Mouse (Mus musculus) embryo, embryonic 9.5 days (tissue): Measurements from ENCODE around the gene Spdl1.
"Not testable (repeated sequence)": the region's sequence is repeated elsewhere in the genome, so short reads cannot be mapped to it uniquely, and the experiment has no call there.

Experiments used
- DNase-seq: peaks from one replicate; pipeline ENCODE4 v3.0.0-alpha.2; 2017; ENCODE audit errors: extremely low spot score

The Spdl1 gene

GRCm38 (mm10) chr11:34805026-34805425 lies 28.4 kb downstream of the Spdl1 start:
- DNase-seq = not testable (repeated sequence)

GRCm38 (mm10) chr11:34798066-34798465 lies 35.4 kb downstream of the Spdl1 start:
- DNase-seq = not testable (repeated sequence)

- DNase-seq = peak; percentile 19
These were observed 37.3 kb downstream of the Spdl1 start for GRCm38 (mm10) chr11:34796097-34796496.

- no peak for DNase-seq
These were observed 41.6 kb downstream of the Spdl1 start for GRCm38 (mm10) chr11:34791872-34792271.

- DNase-seq = no peak
These were observed 48.6 kb downstream of the Spdl1 start for GRCm38 (mm10) chr11:34784864-34785263.

GRCm38 (mm10) chr11:34783587-34784043 lies 49.8 kb downstream of the Spdl1 start, which contains the start of gene Dock2:
Gene Dock2 (minus strand): TSS chr11:34783892.
- no peak for DNase-seq

GRCm38 (mm10) chr11:34782516-34783430 lies 50.7 kb downstream of the Spdl1 start:
- DNase-seq = no peak

GRCm38 (mm10) chr11:34780786-34781185 lies 52.7 kb downstream of the Spdl1 start:
- DNase-seq = no peak

- DNase-seq = no peak
These were observed 53.5 kb downstream of the Spdl1 start for GRCm38 (mm10) chr11:34779966-34780365.

GRCm38 (mm10) chr11:34778351-34778750 lies 55.1 kb downstream of the Spdl1 start:
- no peak for DNase-seq

GRCm38 (mm10) chr11:34777529-34777928 lies 55.9 kb downstream of the Spdl1 start:
- DNase-seq = no peak

GRCm38 (mm10) chr11:34776054-34776453 lies 57.4 kb downstream of the Spdl1 start:
- DNase-seq = no peak

GRCm38 (mm10) chr11:34774636-34775035 lies 58.8 kb downstream of the Spdl1 start:
- DNase-seq = no peak

- no peak for DNase-seq
These were observed 60.0 kb downstream of the Spdl1 start for GRCm38 (mm10) chr11:34773304-34773895.

GRCm38 (mm10) chr11:34771221-34771986 lies 62.0 kb downstream of the Spdl1 start:
- peak; percentile 33 for DNase-seq

- DNase-seq = no peak
These were observed 62.8 kb downstream of the Spdl1 start for GRCm38 (mm10) chr11:34770666-34771065.

GRCm38 (mm10) chr11:34769946-34770345 lies 63.5 kb downstream of the Spdl1 start:
- no peak for DNase-seq

GRCm38 (mm10) chr11:34769396-34769795 lies 64.0 kb downstream of the Spdl1 start:
- DNase-seq = no peak

- DNase-seq = no peak
These were observed 69.6 kb downstream of the Spdl1 start for GRCm38 (mm10) chr11:34763739-34764361.

GRCm38 (mm10) chr11:34762570-34763127 lies 70.8 kb downstream of the Spdl1 start:
- no peak for DNase-seq

- no peak for DNase-seq
These were observed 71.3 kb downstream of the Spdl1 start for GRCm38 (mm10) chr11:34762125-34762524.
